Mouse (Mus musculus) monocyte, adult 2 months (primary cell): Measurements from ENCODE around the gene Crot.
"Not testable (repeated sequence)": the region's sequence is repeated elsewhere in the genome, so short reads cannot be mapped to it uniquely, and the experiment has no call there.

Experiments
- DNase-seq, 2 experiments: peaks; one replicate each; pipeline ENCODE4 v3.0.0; 2022; ENCODE audit warnings: low spot score in 2 of 2, low read depth in 1 of 2

Gene Crot

GRCm38 (mm10) chr5:8996686-8997512 lies at the start of gene Crot:
Crot (minus strand) TSS chr5:8997324.
- DNase-seq: peak; percentile 38 to 47

DNA sequence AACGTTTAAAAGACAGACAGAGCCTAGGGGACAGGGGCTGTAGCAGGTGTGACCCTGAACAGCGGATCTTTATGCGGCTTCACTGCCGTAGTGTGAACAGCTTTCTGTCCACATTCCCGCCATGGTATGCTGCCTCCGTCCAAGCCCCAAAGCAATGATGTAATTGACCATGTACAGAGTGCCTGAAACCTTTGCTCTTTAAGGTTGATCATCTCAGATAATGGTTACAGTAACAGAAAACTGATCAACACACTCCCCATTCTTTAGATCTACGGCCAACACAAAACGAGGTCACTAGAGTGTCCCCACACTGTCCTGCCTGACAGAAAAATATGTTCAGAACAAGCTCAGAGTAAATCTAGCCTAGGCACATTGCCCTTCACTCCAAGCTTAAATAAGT lies 48.8 kb upstream of the Crot start:
- no peak for DNase-seq

GRCm38 (mm10) chr5:9044821-9045220 lies 47.7 kb upstream of the Crot start:
- DNase-seq: no peak

DNA sequence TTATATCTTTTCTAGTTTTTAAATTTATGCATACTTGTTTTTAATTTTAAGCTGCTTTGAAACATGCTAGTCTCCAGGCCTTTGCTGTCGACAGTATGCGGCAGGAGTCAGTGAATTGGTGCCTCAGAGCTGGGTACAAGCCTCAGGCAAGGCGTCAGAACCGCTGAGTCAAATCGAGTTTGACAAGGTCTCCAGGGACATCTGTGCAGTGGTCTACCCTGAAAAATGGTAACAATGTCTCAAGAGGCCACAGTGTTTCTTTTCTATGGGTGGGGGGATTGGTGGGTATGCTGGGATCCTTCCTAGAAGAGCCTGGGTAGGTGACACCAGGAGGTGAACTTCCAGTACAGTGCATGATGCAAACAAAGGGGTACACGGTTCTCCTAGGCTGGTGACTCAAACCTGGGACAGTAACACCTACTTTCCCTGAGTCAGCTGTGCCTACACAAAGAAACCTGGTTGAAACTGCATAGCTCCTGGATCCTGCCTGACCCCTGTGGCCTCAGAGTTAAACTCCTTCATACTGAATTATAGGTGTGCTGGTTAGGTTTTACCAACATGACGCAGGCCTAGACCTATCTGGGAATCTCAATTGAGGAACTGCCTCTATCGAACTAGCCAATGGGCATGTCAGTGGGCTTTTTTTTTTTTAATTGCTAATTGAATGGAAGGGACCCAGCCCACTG lies 46.6 kb upstream of the Crot start:
- no peak for DNase-seq

GRCm38 (mm10) chr5:9042721-9043416 lies 45.7 kb upstream of the Crot start:
- no peak for DNase-seq

- DNase-seq: no peak
These were observed 43.6 kb upstream of the Crot start for GRCm38 (mm10) chr5:9040665-9041215.

DNA sequence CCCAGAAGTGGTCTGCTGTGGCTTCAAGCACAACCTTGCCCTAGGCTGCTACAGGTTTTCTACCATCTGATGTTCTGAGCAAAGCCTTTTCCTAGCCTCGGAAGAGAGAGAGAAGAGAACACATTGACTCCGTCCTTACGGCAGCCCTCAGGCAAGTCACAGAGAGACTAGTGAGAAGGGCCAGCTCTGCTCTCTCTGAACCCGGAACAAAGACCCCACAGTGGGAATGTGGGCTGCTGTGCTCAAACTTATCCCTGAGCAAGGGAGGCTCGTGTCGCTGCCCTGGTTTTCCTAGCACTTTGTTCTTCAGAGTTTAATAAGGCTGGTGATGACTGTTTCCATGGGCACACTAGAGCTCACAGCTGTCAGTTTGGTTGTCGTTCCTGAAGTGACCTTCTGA lies 42.9 kb upstream of the Crot start:
- no peak for DNase-seq

- DNase-seq: no peak
These were observed 40.2 kb upstream of the Crot start for GRCm38 (mm10) chr5:9037292-9037691.

DNA sequence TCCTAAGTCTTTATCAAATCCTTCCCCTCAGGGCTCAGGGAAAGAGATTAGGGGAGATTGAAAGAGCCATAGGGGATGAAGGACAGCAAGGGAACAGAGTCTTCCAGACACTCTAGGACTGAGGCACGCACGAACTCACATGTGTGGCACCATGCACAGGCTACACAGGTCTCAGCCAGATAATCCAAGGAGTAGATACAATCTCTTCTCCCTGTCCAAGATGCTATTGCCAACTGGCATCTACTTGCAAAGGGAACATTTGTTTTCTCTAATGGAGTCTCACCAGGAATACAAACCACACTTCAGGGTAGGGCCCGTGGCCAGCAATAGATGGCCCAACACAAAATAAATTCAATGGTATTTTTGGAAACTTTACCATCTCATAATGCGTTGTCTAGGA lies 38.3 kb upstream of the Crot start:
- DNase-seq: no peak

DNA sequence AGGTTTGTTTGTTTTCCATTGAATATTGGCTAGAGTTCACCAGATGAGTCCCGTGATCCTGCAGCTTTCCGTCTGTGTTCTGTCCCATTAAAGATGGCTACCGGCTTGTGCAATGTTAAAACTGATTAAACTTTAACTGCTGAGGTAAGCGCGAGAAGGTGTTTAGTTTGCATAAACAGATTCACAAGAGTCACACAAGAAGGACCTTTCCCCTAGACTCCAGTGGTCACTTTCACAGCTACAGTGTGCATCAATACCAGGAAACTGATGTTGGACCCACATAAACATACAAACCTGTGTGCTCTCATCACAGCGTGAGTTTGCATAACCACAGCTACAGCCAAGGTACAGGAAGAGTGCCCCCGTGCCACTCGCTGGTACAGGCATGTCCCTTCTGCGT lies 37.4 kb upstream of the Crot start:
- DNase-seq: no peak

DNA sequence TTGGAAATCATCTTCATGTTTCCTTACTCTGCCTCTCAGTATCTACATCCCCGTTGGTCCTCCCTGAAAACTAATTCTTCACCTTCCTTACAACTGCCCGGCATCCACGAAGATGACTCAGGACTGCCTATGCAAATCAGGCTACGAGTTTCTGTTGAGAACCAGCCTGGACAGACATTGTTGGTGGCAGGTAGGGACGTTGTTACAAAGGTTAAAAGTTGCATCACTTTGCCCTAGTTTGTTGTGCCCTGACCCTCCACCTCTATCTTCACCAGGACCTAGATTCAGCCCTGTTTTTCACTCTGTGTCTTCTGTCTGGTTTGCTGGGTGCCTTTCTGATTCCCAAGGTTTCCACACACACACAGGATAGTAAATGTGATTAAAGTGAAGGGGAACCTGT lies 36.7 kb upstream of the Crot start:
- no peak for DNase-seq

DNA sequence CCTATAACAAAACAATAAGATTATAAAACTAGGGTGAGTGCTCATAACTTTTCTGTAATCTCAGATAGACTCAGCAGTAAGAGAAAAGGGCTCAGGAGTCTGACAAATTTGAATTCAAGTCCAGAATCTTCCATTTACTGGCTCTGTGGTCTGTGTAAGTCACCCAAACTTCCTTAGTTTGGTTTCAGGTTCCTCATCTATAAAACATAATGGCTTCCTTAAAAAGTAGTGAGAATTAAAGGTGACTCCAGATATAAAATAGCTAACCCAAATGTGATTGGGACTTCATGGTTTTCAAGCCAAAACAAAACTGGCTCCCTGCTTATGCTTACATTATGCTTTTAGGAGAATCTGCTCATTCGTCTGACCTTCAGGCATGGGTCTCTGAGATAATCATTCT lies 35.5 kb upstream of the Crot start:
- DNase-seq: no peak

- DNase-seq: no peak
These were observed 35.0 kb upstream of the Crot start for GRCm38 (mm10) chr5:9032101-9032590.

GRCm38 (mm10) chr5:9028266-9028841 lies 31.2 kb upstream of the Crot start:
- DNase-seq: no peak

DNA sequence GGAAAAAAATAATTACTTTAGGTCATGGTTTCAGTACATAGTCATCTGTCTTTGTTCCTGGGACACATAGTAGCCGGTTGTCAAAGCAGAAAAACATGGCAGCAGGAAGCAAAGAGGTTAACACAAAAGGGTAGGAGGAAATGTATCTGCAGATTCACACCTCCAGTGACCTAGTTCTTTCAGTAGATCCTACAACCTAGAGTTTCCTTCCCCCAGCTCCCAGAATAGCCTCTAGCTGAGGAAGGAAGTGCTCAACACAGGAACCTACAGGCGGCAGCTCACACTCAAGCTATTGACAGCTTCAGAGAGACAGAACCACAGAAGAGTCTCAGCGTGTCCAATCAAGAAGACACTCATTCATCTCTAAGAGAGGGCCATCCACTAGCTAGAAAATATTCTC lies 18.2 kb upstream of the Crot start:
- no peak for DNase-seq

- DNase-seq: no peak
These were observed 17.6 kb upstream of the Crot start for GRCm38 (mm10) chr5:9014774-9015173.

DNA sequence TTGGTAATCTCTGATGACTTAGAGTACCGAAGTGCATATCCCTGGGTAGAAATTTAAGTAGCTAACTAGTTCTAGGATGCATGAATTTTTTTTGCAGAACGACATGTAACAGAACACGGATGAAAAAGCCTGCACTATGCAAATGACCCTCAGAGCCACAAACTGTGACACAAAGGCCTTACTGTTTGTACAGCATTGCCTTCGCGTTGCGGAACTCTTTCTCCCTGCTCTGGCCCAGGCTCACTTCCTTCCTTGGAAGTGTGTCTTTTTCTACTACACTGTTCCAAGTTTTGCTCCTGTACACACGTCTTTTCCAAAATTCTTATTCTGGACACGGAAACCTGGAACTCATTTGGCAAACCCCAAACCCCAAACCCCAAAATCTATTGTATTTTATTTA lies 14.2 kb upstream of the Crot start:
- no peak for DNase-seq

DNA sequence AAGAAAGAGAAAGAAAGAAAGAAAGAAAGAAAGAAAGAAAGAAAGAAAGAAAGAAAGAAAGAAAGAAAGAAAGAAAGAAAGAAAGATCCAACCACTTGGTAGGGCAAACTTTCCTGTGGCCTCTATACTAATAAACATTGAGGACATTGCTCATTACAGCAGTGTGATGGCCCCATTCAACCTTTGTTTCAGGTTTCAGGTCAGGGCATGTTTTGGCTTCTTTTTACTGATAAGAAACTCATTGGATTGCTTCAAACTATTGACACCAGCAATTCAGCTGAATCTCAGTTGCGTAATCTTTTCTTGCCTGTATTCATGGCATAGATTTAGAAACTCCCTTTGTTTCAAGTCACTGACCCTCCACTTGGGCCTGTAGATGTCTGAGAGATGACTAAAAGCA lies 13.0 kb upstream of the Crot start:
- no peak for DNase-seq

GRCm38 (mm10) chr5:9006585-9006984 lies 9.5 kb upstream of the Crot start:
- not testable (repeated sequence) for DNase-seq

DNA sequence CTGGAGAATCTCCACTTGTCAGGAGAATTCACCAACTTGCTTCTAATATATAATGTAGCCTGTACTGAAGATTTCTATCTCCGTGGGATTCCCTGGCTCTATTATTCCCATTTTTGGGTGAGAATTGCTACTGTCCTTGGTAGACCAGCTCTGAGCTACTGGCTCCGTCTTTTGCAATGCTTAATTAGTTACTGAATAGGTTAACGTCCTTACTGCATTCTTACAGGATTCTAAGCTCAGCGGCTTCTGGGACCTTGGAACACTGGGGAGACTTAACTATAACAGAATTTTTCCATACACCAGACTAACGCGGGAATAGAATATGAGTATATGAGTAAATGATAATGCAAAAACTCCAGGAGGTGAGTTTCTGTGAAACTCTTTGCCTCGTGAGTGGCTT lies 2.9 kb upstream of the Crot start:
- DNase-seq: not testable (repeated sequence)

DNA sequence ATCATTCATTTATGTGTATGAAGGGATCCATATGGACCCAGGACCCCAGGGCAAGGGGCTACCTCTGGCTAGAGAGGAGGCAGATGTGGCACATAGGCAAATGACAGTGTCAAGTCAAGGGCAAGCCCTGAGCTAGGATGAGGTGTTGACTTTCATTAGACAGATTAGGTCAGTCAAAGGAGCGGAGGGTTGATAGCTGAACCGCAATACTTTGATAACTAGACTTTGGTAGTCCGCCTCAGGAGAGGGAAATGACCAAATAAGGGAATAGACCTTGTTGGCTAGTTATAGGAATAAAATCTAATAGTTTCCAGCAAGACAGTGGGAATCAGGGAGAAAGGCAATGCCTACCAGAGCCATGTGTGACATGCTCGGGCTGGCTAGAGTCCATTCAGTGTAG lies 2.0 kb upstream of the Crot start:
- DNase-seq: no peak
